Comparison of ENCODE assay signal across 24 mouse cellular contexts in the genomic region with DNA sequence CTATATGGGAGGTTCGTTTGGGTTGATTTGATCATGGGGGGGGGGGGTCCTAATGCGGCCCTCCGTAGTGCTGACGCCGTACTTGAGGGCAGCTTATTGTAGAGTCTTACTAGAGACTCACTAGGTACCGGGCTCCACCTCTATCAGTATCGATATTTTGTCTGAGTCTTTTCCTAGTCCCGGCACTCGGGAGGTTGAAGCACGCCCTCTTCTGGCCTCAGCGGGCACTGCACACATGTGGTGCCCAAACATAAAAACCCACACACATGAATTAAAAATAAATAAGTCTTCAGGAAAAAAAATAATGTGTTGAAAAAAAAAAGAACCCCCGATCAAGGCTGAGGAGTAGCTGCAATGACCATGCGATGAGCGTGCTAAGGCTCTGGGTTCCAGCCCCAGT. TPM values are rescaled to one million over a fixed set of nuclear protein-coding genes. Genes with fewer than 3 reads are reported as not detected.
DNase-seq lines count a peak whose midpoint lies in the region; ATAC-seq and TF ChIP-seq lines count a peak whose summit lies in the region.
"Had no signal": no experiment of that assay in that cellular context is flagged by ENCODE, and none has a peak within 500 bp of the region (broad histone marks: within the 10 kb centered on the region; RNA-seq: fewer than 3 reads in every experiment).

No protein-coding gene starts in this region.

- no peaks in the 10 kb centered on the region for H3K4me1 ChIP-seq in heart, adult 2 months (ENCODE audit: control insufficient read depth, insufficient read depth, low read length)
- H3K4me1 ChIP-seq in liver, postnatal 0 days (ENCODE audit: insufficient read depth), result no peaks in the 10 kb centered on the region
- H3K4me1 ChIP-seq in intestine, postnatal 0 days (replicated peaks; ENCODE audit: control insufficient read depth, insufficient read depth, low read length), result no peaks in the 10 kb centered on the region
- no peaks in the 10 kb centered on the region for H3K4me1 ChIP-seq in neural tube, embryonic 15.5 days

- DNase-seq in heart, adult 2 months, result no peak
- no peak for DNase-seq in heart, postnatal 14 days
- no peak for DNase-seq in liver, postnatal 0 days
- no peak for DNase-seq in liver
- peak; percentile 36 for DNase-seq in ES-CJ7 (ENCODE audit: low read depth, low spot score)
- DNase-seq in adrenal gland, adult 8-10 months, result no peak
- DNase-seq: gastrocnemius, postnatal 10 days; heart, adult 11 months; kidney, postnatal 25 days; layer of hippocampus, adult 9-11 months had no signal

- no peak overlapping the region for H3K4me2 ChIP-seq in liver, postnatal 0 days (ENCODE audit: low read depth, low read length)
- no peak overlapping the region for H3K4me2 ChIP-seq in intestine, postnatal 0 days (replicated peaks; ENCODE audit: low read depth)
- no peak overlapping the region for H3K4me2 ChIP-seq in neural tube, embryonic 15.5 days
- H3K4me2 ChIP-seq: heart, embryonic 13.5 days; hindbrain, embryonic 15.5 days had no signal

- TF ChIP-seq CTCF in heart, adult 2 months (IDR thresholded peaks at IDR 0.05), result peak; percentile 7; the same call in 1 of the 2 replicates
- TF ChIP-seq CTCF in liver, postnatal 0 days (IDR thresholded peaks at IDR 0.05; ENCODE audit: low read depth), result peak; percentile 20; the same call in 1 of the 2 replicates
- peak; percentile 43 for TF ChIP-seq CTCF in intestine, postnatal 0 days (IDR thresholded peaks at IDR 0.05; ENCODE audit: low read depth)

- H3K27me3 ChIP-seq in heart, adult 2 months (ENCODE audit: control insufficient read depth, insufficient read depth, low read length), result no peaks in the 10 kb centered on the region
- H3K27me3 ChIP-seq in liver, postnatal 0 days (ENCODE audit: insufficient read depth, low read length), result no peaks in the 10 kb centered on the region
- H3K27me3 ChIP-seq in intestine, postnatal 0 days (replicated peaks; ENCODE audit: control insufficient read depth, insufficient read depth, low read length), result no peaks in the 10 kb centered on the region
- H3K27me3 ChIP-seq in neural tube, embryonic 15.5 days (replicated peaks), result no peaks in the 10 kb centered on the region
- H3K27me3 ChIP-seq: heart, embryonic 13.5 days; hindbrain, embryonic 15.5 days; Patski had no signal

- no peaks in the 10 kb centered on the region for H3K36me3 ChIP-seq in heart, adult 2 months (ENCODE audit: control insufficient read depth, insufficient read depth, low read length)
- no peaks in the 10 kb centered on the region for H3K36me3 ChIP-seq in liver, postnatal 0 days (replicated peaks; ENCODE audit: insufficient read depth, low read length)
- H3K36me3 ChIP-seq in intestine, postnatal 0 days (ENCODE audit: control insufficient read depth, insufficient read depth), result no peaks in the 10 kb centered on the region
- no peaks in the 10 kb centered on the region for H3K36me3 ChIP-seq in neural tube, embryonic 15.5 days
- H3K36me3 ChIP-seq: heart, embryonic 13.5 days; hindbrain, embryonic 15.5 days had no signal

- H3K79me2 ChIP-seq in heart, adult 2 months (replicated peaks; ENCODE audit: control insufficient read depth, insufficient read depth, low read length), result no peaks in the 10 kb centered on the region

- no peak for TF ChIP-seq POLR2A in heart, adult 2 months (IDR thresholded peaks at IDR 0.05; ENCODE audit: insufficient read depth, low read depth, low read length)

- no peak overlapping the region for H3K4me3 ChIP-seq in heart, adult 2 months
- no peak overlapping the region for H3K4me3 ChIP-seq in liver, postnatal 0 days (ENCODE audit: low read depth, low read length)
- H3K4me3 ChIP-seq in intestine, postnatal 0 days (ENCODE audit: low read depth, low read length), result no peak overlapping the region
- no peak overlapping the region for H3K4me3 ChIP-seq in neural tube, embryonic 15.5 days (replicated peaks)
- H3K4me3 ChIP-seq: heart, embryonic 13.5 days; hindbrain, embryonic 15.5 days; left cerebral cortex, adult 2 months had no signal

- no peak overlapping the region for H3K27ac ChIP-seq in heart, adult 2 months
- no peak overlapping the region for H3K27ac ChIP-seq in liver, postnatal 0 days (ENCODE audit: low read depth)
- no peak overlapping the region for H3K27ac ChIP-seq in intestine, postnatal 0 days (ENCODE audit: low read depth, low read length)
- H3K27ac ChIP-seq in neural tube, embryonic 15.5 days (replicated peaks), result no peak overlapping the region
- H3K27ac ChIP-seq: heart, embryonic 13.5 days; hindbrain, embryonic 15.5 days; left cerebral cortex, adult 2 months had no signal

- H3K9ac ChIP-seq in heart, adult 2 months (ENCODE audit: low read depth, low read length), result no peak overlapping the region
- no peak overlapping the region for H3K9ac ChIP-seq in liver, postnatal 0 days (replicated peaks)
- H3K9ac ChIP-seq in intestine, postnatal 0 days (ENCODE audit: low read depth, low read length), result no peak overlapping the region
- no peak overlapping the region for H3K9ac ChIP-seq in neural tube, embryonic 15.5 days (replicated peaks)
- H3K9ac ChIP-seq: heart, embryonic 13.5 days; hindbrain, embryonic 15.5 days had no signal

- WGBS in heart, adult 2 months, result 91% methylated on average over 14 of the region's 14 CpGs
- WGBS in liver, postnatal 0 days (ENCODE audit: insufficient replicate concordance), result 88% methylated on average over 13 of the region's 14 CpGs
- WGBS in intestine, postnatal 0 days, result 95% methylated on average over 14 of the region's 14 CpGs
- WGBS in neural tube, embryonic 15.5 days, result 94% methylated on average over 14 of the region's 14 CpGs

- no peak for ATAC-seq in liver, postnatal 0 days
- ATAC-seq in intestine, postnatal 0 days, result no peak
- ATAC-seq in neural tube, embryonic 15.5 days (ENCODE audit: low FRiP score), result no peak
- ATAC-seq: Patski had no signal

- TF ChIP-seq EP300 in heart, adult 2 months (IDR thresholded peaks at IDR 0.05; ENCODE audit: insufficient read depth, low read depth, low read length), result no peak
- no peak for TF ChIP-seq EP300 in liver, postnatal 0 days (IDR thresholded peaks at IDR 0.05; ENCODE audit: low read depth)

- no peaks in the 10 kb centered on the region for H3K9me3 ChIP-seq in liver, postnatal 0 days (ENCODE audit: low read length)
- H3K9me3 ChIP-seq in intestine, postnatal 0 days (ENCODE audit: control insufficient read depth), result no peaks in the 10 kb centered on the region
- no peaks in the 10 kb centered on the region for H3K9me3 ChIP-seq in neural tube, embryonic 15.5 days (replicated peaks)
- H3K9me3 ChIP-seq: heart, embryonic 13.5 days; hindbrain, embryonic 15.5 days had no signal

- intact Hi-C loops in heart, adult 2 months (cut with DNase I), result no loop called here
- intact Hi-C loops in heart, postnatal 14 days (cut with DNase I), result no loop called here

RNA-seq across cellular contexts. Expression of gene Slc2a7, which starts 25.3 kb away (rescaled TPM):
- total RNA-seq in heart, adult 2 months (2021), result not detected
- not detected in 2 replicates for polyA plus RNA-seq in heart, adult 2 months (2012; rRNA removed)
- not detected for total RNA-seq in heart, postnatal 14 days (2021)
- polyA plus RNA-seq in liver, postnatal 0 days (2015; fragmentation: Nextera tagmentation; extraction: Ambion mirVana), result not detected in 2 replicates
- 7.0 and 8.2 TPM in 2 replicates for polyA plus RNA-seq in intestine, postnatal 0 days (2015; fragmentation: Nextera tagmentation; extraction: Ambion mirVana)
- not detected for total RNA-seq in adrenal gland, adult 8-10 months (2022)
- not detected in 2 replicates for polyA plus RNA-seq in neural tube, embryonic 15.5 days (2015; fragmentation: Nextera tagmentation; extraction: Ambion mirVana)
- total RNA-seq: adrenal gland, postnatal 25 days; gastrocnemius, postnatal 10 days; heart, postnatal 36 days; left cerebral cortex, adult 2 months; monocyte, adult 5-6 weeks had no signal
- polyA plus RNA-seq: forebrain, embryonic 11.5 days; heart, embryonic 13.5 days; hindbrain, embryonic 15.5 days; limb, embryonic 11.5 days; neural tube, embryonic 11.5 days; Patski had no signal

RNA-seq across cellular contexts. Expression of gene Car6, which starts 27.1 kb away (rescaled TPM):
- total RNA-seq in heart, adult 2 months (2021), result not detected
- polyA plus RNA-seq in heart, adult 2 months (2012; rRNA removed), result not detected in 2 replicates
- not detected for total RNA-seq in heart, postnatal 14 days (2021)
- not detected in 2 replicates for polyA plus RNA-seq in liver, postnatal 0 days (2015; fragmentation: Nextera tagmentation; extraction: Ambion mirVana)
- polyA plus RNA-seq in intestine, postnatal 0 days (2015; fragmentation: Nextera tagmentation; extraction: Ambion mirVana), result not detected in 2 replicates
- under 1 TPM in 3 of 4 experiments, not detected in 1; 0.30 to 0.70 (median 0.59) TPM for total RNA-seq in adrenal gland, adult 8-10 months (2022)
- polyA plus RNA-seq in neural tube, embryonic 15.5 days (2015; fragmentation: Nextera tagmentation; extraction: Ambion mirVana), result not detected in 2 replicates
- total RNA-seq: gastrocnemius, postnatal 10 days; heart, postnatal 36 days; left cerebral cortex, adult 2 months; monocyte, adult 5-6 weeks had no signal
- polyA plus RNA-seq: forebrain, embryonic 11.5 days; heart, embryonic 13.5 days; hindbrain, embryonic 15.5 days; kidney, adult 2 months; liver, embryonic 16.5 days; neural tube, embryonic 11.5 days; Patski had no signal

RNA-seq across cellular contexts. Expression of gene Slc2a5, which starts 54.9 kb away (rescaled TPM):
- under 1 TPM in 1 of 2 experiments, not detected in 1; 0.09 TPM for total RNA-seq in heart, adult 2 months (2021)
- polyA plus RNA-seq in heart, adult 2 months (2012; rRNA removed), result 1.4 and 1.8 TPM in 2 replicates
- total RNA-seq in heart, postnatal 14 days (2021), result under 1 TPM in 1 of 2 experiments, not detected in 1; 0.17 TPM
- 0.16 and 0.22 TPM in 2 replicates for polyA plus RNA-seq in liver, postnatal 0 days (2015; fragmentation: Nextera tagmentation; extraction: Ambion mirVana)
- 23.8 and 26.9 TPM in 2 replicates for polyA plus RNA-seq in intestine, postnatal 0 days (2015; fragmentation: Nextera tagmentation; extraction: Ambion mirVana)
- 1 to 10 TPM in 2 of 4 experiments, under 1 TPM in 2; 0.45 to 3.3 (median 1.3) TPM for total RNA-seq in adrenal gland, adult 8-10 months (2022)
- 2.4 and 2.7 TPM in 2 replicates for polyA plus RNA-seq in neural tube, embryonic 15.5 days (2015; fragmentation: Nextera tagmentation; extraction: Ambion mirVana)
- polyA plus RNA-seq: Patski had no signal
